Mouse (Mus musculus) embryonic facial prominence, embryonic 14.5 days (tissue): Measurements from ENCODE around the gene Gm38392. TPM values are rescaled to one million over a fixed set of nuclear protein-coding genes. Genes with fewer than 3 reads are reported as not detected.
A peak's percentile ranks its signal among the peaks of the same experiment; 100 is the strongest.
"Not testable (repeated sequence)": the region's sequence is repeated elsewhere in the genome, so short reads cannot be mapped to it uniquely, and the experiment has no call there.

Source experiments
- ATAC-seq: fragments of 200-750 bp; cut with Nextera tagmentation; 2 replicates; pipeline ENCODE4 v1.8.0; 2017; ENCODE audit warnings: low read depth, moderate number of reproducible peaks, moderate TSS enrichment
- DNase-seq: peaks from one replicate; pipeline ENCODE4 v3.0.0-alpha.2; 2015; ENCODE audit warnings: low spot score
- H3K27ac ChIP-seq: fragments of 300-500 bp; sonication (generic); replicated peaks from 2 replicates; pipeline ENCODE4 v1.5.1; 2014; ENCODE audit warnings: low read depth, mild to moderate bottlenecking, low read length, moderate library complexity
- H3K27me3 ChIP-seq: fragments of 300-500 bp; sonication (generic); replicated peaks from 2 replicates; pipeline ENCODE4 v1.6.1; 2014; ENCODE audit warnings: low read length; ENCODE audit not compliant: control insufficient read depth, insufficient read depth
- H3K36me3 ChIP-seq: fragments of 300-500 bp; sonication (generic); 2 replicates; pipeline ENCODE4 v1.6.1; 2014; ENCODE audit warnings: low read length, mixed read lengths; ENCODE audit not compliant: control insufficient read depth, insufficient read depth
- H3K4me1 ChIP-seq: fragments of 300-500 bp; sonication (generic); 2 replicates; pipeline ENCODE4 v1.6.1; 2014; ENCODE audit warnings: antibody characterized with exemption, low read length; ENCODE audit not compliant: control insufficient read depth, insufficient read depth
- H3K4me2 ChIP-seq: fragments of 300-500 bp; sonication (generic); 2 replicates; pipeline ENCODE4 v1.6.1; 2014; ENCODE audit warnings: low read depth, mild to moderate bottlenecking, low read length, moderate library complexity, mixed read lengths
- H3K4me3 ChIP-seq: fragments of 300-500 bp; sonication (generic); 2 replicates; pipeline ENCODE4 v1.5.1; 2014; ENCODE audit warnings: low read depth, mild to moderate bottlenecking, low read length
- H3K9ac ChIP-seq: fragments of 300-500 bp; sonication (generic); 2 replicates; pipeline ENCODE4 v1.6.1; 2014; ENCODE audit warnings: low read depth, mild to moderate bottlenecking, low read length, moderate library complexity, mixed read lengths
- H3K9me3 ChIP-seq: fragments of 300-500 bp; sonication (generic); 2 replicates; pipeline ENCODE4 v1.6.1; 2016; ENCODE audit warnings: low read length; ENCODE audit not compliant: control insufficient read depth
- WGBS: fragments of 180-500 bp; shearing (Covaris S2); extraction: QIAGEN DNeasy Blood & Tissue Kit; methylation state at CpG from one replicate; pipeline ENCODE4 v1.1.7; 2014; 5-methylcytosine and 5-hydroxymethylcytosine counted together
- polyA plus RNA-seq: library from polyadenylated mRNA; unstranded; fragments of >200 nt; fragmentation: Nextera tagmentation; extraction: Ambion mirVana; gene quantifications from 2 replicates; pipeline ENCODE4 v1.2.1, GENCODE M21; 2014

The Gm38392 gene
- polyA plus RNA-seq, 1 experiment from 2014 or later = not detected

DNA sequence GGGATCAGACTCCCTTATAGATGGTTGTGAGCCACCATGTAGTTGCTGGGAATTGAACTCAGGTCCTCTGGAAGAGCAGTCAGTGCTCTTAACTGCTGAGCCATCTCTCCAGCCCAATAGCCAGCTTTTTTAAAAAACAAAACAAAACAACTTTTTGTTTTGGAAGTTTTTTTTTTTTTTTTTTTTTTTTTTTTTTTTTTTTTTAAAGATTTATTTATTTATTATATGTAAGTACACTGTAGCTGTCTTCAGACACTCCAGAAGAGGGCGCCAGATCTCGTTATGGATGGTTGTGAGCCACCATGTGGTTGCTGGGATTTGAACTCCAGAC is 1.5 kb downstream of the Gm38392 start:
- no CpG with 5 or more reads among the region's 2 CpGs for WGBS
- H3K27me3 ChIP-seq, DNase-seq, H3K4me2 ChIP-seq, H3K4me3 ChIP-seq, H3K27ac ChIP-seq, H3K4me1 ChIP-seq, H3K9ac ChIP-seq, H3K36me3 ChIP-seq, H3K9me3 ChIP-seq, ATAC-seq: not testable (repeated sequence)

DNA sequence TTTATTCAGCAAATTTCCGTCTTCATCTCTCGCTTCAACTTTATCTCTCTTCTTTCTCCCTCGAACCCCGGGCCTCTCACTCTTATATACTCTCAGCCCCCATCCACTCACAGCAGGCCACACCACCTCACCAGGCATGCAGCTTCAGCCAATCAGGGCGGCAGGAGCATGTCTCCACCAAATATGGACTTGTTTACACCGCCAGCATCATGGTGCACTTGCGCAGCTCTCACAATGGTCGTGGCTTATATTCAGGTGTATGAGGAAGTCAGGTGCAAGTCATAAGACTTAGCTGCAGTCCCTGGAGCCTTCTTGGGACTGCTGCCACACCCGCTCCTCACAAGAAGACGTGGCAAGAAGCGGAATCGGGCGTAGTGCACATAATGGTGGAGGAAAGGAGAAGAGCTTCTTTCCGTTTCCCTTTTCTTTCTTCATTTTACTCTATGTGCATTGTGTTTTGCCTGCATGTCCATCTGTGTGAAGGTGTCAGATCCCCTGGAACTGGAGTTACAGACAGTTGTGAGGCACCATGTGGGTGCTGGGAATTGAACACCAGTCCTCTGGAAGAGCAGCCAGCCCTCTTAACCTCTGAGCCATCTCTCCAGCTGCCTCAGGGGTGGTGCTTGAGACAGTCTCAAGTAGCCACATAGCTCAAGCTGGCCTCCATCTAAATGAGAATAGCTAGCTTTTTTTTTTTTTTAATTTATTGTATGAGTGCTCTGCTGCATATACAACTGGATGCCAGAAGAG is 2.0 kb downstream of the Gm38392 start:
- H3K4me3 ChIP-seq, H3K27ac ChIP-seq, H3K4me2 ChIP-seq, H3K36me3 ChIP-seq, H3K4me1 ChIP-seq, ATAC-seq, DNase-seq, H3K27me3 ChIP-seq, H3K9ac ChIP-seq, H3K9me3 ChIP-seq: not testable (repeated sequence)
- 93% methylated on average over 14 of the region's 14 CpGs for WGBS

DNA sequence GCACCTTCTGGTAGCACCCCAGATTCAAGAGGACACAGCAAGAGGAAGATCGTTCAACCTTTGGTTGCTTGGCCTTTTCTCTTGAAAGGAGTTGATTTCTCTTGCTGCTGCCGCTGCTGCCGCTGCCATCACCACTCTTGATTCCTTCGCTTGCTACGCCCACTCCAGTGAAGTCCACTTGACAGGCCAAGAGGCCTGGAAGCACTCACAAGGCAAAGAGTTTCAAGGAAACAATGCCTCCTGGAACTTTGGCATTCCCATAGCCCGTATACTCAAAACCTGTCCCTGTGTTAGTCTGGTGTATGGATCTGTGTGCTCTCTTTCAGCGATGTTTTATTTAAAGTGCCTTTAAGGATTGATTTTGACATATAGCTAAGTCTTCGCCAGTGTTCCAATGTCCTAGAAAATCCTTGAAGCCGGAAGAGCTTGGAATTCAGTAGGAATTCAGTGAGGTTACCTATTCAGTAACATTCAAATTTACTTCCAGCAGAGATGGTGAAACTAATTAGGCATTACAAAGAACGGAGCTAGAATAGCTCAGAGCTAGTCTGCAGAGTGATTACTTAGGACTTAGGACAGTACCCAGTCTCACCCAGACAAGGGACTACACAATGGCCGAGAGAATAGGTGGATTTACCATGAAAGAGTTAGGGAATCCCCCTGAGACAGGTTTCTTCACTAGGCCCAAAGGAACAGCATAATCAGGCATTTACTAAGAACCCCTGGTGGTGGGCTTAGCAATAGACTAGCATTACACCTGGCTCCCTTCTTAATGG is 5.7 kb downstream of the Gm38392 start:
- H3K9me3 ChIP-seq, ATAC-seq, H3K4me3 ChIP-seq, DNase-seq, H3K4me2 ChIP-seq, H3K27me3 ChIP-seq, H3K27ac ChIP-seq, H3K36me3 ChIP-seq, H3K9ac ChIP-seq, H3K4me1 ChIP-seq: not testable (repeated sequence)
- WGBS = 67% methylated on average over 11 of the region's 11 CpGs

DNA sequence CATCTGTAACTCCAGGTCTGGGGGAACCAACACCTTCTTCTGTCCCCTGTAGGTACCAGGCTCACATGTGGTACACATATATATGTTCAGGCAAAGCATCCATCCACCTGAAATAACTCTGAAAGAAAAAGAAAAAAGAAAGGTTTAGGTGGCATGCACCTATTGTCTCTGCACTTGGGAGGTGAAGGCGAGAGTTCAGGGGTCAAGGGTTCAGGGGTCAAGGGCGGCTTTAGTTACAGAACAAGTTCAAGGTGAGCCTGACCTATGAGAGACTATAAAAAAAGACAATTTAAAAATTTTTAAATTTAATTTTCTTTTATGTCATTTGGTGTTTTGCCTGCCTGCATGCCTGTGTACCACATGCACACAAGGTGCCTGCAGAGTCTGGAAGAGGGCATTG is 7.0 kb downstream of the Gm38392 start:
- Histone ChIP-seq H3K36me3 (no peaks in the 10 kb centered on the region), H3K4me3 (no peak overlapping the region), H3K9me3 (no peaks in the 10 kb centered on the region), H3K9ac (no peak overlapping the region), H3K27ac (no peak overlapping the region), H3K4me2 (no peak overlapping the region), H3K27me3 (no peaks in the 10 kb centered on the region), H3K4me1 (no peaks in the 10 kb centered on the region)
- DNase-seq = no peak
- WGBS = 89% methylated on average over 2 of the region's 2 CpGs
- ATAC-seq = no peak

DNA sequence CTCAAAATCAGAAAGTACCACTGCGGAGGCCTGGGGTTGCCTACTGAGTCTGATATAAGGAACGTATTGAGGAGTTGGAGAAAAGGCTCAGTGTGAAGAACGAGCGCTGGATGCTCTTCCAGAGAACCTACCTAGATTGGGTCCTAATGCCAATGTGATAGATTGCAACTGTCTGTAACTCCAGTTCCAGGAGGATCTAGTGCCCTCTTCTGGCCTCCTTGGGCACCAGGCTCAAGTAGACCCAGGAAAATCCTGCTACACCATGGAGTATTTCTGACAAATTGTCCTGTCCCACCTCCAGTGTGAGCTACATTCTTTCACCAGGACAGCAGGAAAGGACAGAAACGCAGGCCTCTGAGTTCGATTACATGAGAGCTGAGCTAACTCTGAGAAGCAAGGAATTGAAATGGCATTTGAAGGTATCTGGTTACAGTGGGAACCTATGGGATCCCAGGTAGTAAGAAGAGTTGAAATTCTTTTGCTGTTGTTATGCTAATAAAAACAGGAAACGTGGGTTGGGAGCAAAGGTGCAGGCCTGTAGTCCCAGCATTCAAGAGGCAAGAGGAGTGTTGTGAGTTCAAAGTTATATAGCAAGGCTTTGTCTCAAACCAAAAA is 10.4 kb downstream of the Gm38392 start:
- Histone ChIP-seq H3K4me2 (no peak overlapping the region), H3K4me3 (no peak overlapping the region), H3K4me1 (no peaks in the 10 kb centered on the region), H3K9me3 (no peaks in the 10 kb centered on the region), H3K9ac (no peak overlapping the region), H3K27ac (no peak overlapping the region), H3K27me3 (no peaks in the 10 kb centered on the region), H3K36me3 (no peaks in the 10 kb centered on the region)
- no peak for ATAC-seq
- DNase-seq = peak; percentile 28
- WGBS = 39% methylated on average over 7 of the region's 7 CpGs

DNA sequence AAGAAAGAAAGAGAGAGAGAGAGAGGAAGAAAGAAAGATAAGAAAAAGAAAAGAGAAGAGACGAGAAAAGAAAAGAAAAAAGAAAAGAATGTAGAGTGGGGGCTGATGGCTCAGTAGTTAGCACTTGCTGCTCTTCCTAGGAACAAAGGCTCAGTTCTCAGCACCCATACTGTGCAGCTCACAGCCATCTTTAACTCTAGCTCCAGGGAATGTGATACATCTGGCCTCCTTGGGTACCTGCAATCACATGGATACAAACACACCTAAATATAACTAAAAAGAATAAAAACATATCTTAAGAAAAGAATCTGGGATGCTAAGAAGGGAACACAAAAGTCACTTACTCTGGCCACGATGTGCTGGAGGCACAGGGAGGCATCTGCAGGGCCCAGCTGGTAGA is 10.9 kb downstream of the Gm38392 start:
- H3K9ac ChIP-seq = no peak overlapping the region
- H3K4me1 ChIP-seq = no peaks in the 10 kb centered on the region
- H3K27me3 ChIP-seq = no peaks in the 10 kb centered on the region
- H3K4me2 ChIP-seq = no peak overlapping the region
- H3K9me3 ChIP-seq = no peaks in the 10 kb centered on the region
- H3K36me3 ChIP-seq = no peaks in the 10 kb centered on the region
- WGBS = 85% methylated on average over 2 of the region's 2 CpGs
- DNase-seq (no peak), ATAC-seq (no peak)
- no peak overlapping the region for H3K4me3 ChIP-seq
- H3K27ac ChIP-seq = no peak overlapping the region

DNA sequence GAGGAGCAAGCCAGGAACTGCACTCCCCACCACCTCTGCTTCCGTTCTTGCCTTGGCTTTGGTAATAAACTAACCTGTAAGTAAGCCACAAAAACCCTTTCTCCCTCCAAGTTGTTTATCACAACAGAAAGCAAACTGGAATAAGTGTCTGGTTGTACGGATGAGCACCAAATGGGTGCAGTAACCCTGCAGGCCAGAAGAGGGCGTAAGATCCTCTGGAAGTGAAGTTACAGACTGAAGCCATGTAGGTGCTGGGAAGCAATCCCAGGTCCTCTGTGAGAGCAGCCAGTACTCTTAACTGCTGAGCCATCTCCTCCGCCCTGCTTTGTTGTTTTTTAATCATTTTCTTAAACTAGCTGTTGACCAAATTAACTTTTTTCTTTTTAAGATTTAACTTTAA is 13.0 kb downstream of the Gm38392 start:
- Histone ChIP-seq H3K9ac (no peak overlapping the region), H3K4me2 (no peak overlapping the region), H3K27ac (no peak overlapping the region), H3K27me3 (no peaks in the 10 kb centered on the region), H3K4me3 (no peak overlapping the region), H3K36me3 (no peaks in the 10 kb centered on the region), H3K4me1 (no peaks in the 10 kb centered on the region), H3K9me3 (no peaks in the 10 kb centered on the region)
- WGBS = 96% methylated on average over 4 of the region's 4 CpGs
- DNase-seq = no peak
- ATAC-seq = no peak

DNA sequence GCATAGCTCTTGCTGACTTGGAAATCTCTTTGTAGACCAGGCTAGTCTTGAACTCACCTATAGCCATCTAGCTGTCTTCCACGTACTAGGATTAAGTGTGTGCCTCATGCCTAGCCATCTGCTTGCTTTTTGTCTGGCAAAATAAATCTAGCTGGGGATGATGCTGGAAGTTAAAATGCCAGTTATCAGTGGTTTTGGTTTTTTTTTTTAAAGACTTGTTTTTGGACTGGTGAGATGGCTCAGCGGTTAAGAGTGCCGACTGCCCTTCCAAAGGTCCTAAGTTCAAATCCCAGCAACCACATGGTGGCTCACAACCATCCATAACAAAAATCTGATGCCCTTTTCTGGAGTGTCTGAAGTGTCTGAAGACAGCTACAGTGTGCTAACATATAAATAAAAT is 15.2 kb downstream of the Gm38392 start:
- DNase-seq (no peak), ATAC-seq (no peak)
- Histone ChIP-seq H3K9me3 (no peaks in the 10 kb centered on the region), H3K27ac (no peak overlapping the region), H3K27me3 (no peaks in the 10 kb centered on the region), H3K9ac (no peak overlapping the region), H3K4me1 (no peaks in the 10 kb centered on the region), H3K36me3 (no peaks in the 10 kb centered on the region), H3K4me2 (no peak overlapping the region), H3K4me3 (no peak overlapping the region)
- 87% methylated on average over 3 of the region's 3 CpGs for WGBS
